Mouse (Mus musculus) E14TG2a.4 (cell line): ENCODE measurements at regions not wholly inside any gene's neighbourhood (a gene's known extent, or its start where the extent isn't known, plus 50 kb on each side); places are given as distances from the start of the nearest gene placed in this dataset.

Source experiments
- CTCF ChIP-seq: conservative IDR thresholded peaks from 2 replicates; pipeline ENCODE4 v1.5.1; 2014; ENCODE audit warnings: low read length
- POU5F1 ChIP-seq: IDR thresholded peaks from 2 replicates; pipeline ENCODE4 v1.6.1; 2014; ENCODE audit warnings: low read length, borderline replicate concordance

DNA sequence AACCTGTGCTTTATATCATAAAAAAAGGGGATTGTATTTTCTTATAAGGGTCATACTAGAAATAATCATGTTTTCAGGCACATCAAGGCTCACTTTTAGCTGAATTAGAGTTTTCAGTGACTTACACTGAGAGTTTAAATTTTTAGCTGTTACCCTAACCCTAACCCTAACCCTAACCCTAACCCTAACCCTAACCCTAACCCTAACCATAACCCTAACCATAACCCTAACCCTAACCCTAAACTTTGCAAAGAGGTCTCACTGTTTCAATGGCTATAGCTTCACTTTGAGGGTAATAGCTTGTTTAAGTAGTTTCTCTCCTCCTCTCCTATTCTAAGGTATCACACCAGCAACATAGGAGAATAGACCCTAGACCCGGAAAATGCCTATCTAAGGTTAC is 208.0 kb downstream of the Plk2 start:
- TF ChIP-seq CTCF (no peak), POU5F1 (no peak)
